Mouse (Mus musculus) heart, adult 11 months (tissue): ENCODE results near the gene Ttll1.
A peak's percentile ranks its signal among the peaks of the same experiment; 100 is the strongest.

ENCODE experiments used
- DNase-seq: peaks from one replicate; pipeline ENCODE4 v3.0.0; 2022

The Ttll1 gene

GRCm38 (mm10) chr15:83510805-83511405 lies at the start of gene Ttll1:
Gene Ttll1, minus strand, starts transcription at chr15:83510893.
- DNase-seq, result peak; percentile 100

- DNase-seq, result peak; percentile 99
Measured at GRCm38 (mm10) chr15:83555161-83555974, 44.7 kb upstream of the Ttll1 start.

- no peak for DNase-seq
Measured at GRCm38 (mm10) chr15:83553831-83554230, 43.1 kb upstream of the Ttll1 start.

GRCm38 (mm10) chr15:83550137-83550536 lies 39.4 kb upstream of the Ttll1 start:
- DNase-seq, result no peak

GRCm38 (mm10) chr15:83547144-83547543 lies 36.5 kb upstream of the Ttll1 start:
- peak; percentile 90 for DNase-seq

- peak; percentile 93 for DNase-seq
Measured at GRCm38 (mm10) chr15:83546029-83546428, 35.3 kb upstream of the Ttll1 start.

- no peak for DNase-seq
Measured at GRCm38 (mm10) chr15:83541647-83542287, 31.1 kb upstream of the Ttll1 start.

- DNase-seq, result peak; percentile 97
Measured at GRCm38 (mm10) chr15:83539905-83540304, 29.2 kb upstream of the Ttll1 start.

GRCm38 (mm10) chr15:83538855-83539254 lies 28.2 kb upstream of the Ttll1 start:
- no peak for DNase-seq

- no peak for DNase-seq
Measured at GRCm38 (mm10) chr15:83535890-83536231, 25.2 kb upstream of the Ttll1 start.

- DNase-seq, result peak; percentile 96
Measured at GRCm38 (mm10) chr15:83534960-83535889, 24.5 kb upstream of the Ttll1 start.

GRCm38 (mm10) chr15:83532606-83533005 lies 21.9 kb upstream of the Ttll1 start:
- DNase-seq, result no peak

GRCm38 (mm10) chr15:83531961-83532469 lies 21.3 kb upstream of the Ttll1 start:
- no peak for DNase-seq

GRCm38 (mm10) chr15:83530688-83531087 lies 20.0 kb upstream of the Ttll1 start:
- peak; percentile 93 for DNase-seq

GRCm38 (mm10) chr15:83530233-83530632 lies 19.5 kb upstream of the Ttll1 start:
- peak; percentile 99 for DNase-seq

- peak; percentile 96 for DNase-seq
Measured at GRCm38 (mm10) chr15:83529765-83530164, 19.1 kb upstream of the Ttll1 start.

- no peak for DNase-seq
Measured at GRCm38 (mm10) chr15:83528892-83529291, 18.2 kb upstream of the Ttll1 start.

GRCm38 (mm10) chr15:83527747-83528146 lies 17.1 kb upstream of the Ttll1 start:
- no peak for DNase-seq

GRCm38 (mm10) chr15:83527092-83527437 lies 16.4 kb upstream of the Ttll1 start:
- DNase-seq, result no peak

GRCm38 (mm10) chr15:83526424-83527091 lies 15.9 kb upstream of the Ttll1 start, which contains the start of gene Bik:
Gene Bik, plus strand, starts transcription at chr15:83526862.
- DNase-seq, result peak; percentile 98

GRCm38 (mm10) chr15:83524333-83524729 lies 13.6 kb upstream of the Ttll1 start:
- DNase-seq, result peak; percentile 91
